Mouse (Mus musculus): ENCODE results near the gene Gm13288. TPM values are rescaled to one million over a fixed set of nuclear protein-coding genes. Genes with fewer than 3 reads are reported as not detected.
"Not testable (repeated sequence)": the region's sequence is repeated elsewhere in the genome, so short reads cannot be mapped to it uniquely, and the experiment has no call there.

The Gm13288 gene
- polyA plus RNA-seq, 1 experiment: not detected

GRCm38 (mm10) chr4:88793936-88794675 lies 11.2 kb upstream of the Gm13288 start, which contains the start of gene Gm13275:
TSS of gene Gm13275 (plus strand) at chr4:88794487.
- H3K27me3 ChIP-seq (ENCODE audit: control insufficient read depth, insufficient read depth, low read length); H3K4me3 ChIP-seq (ENCODE audit: control insufficient read depth, insufficient read depth, low read length); H3K36me3 ChIP-seq (ENCODE audit: control insufficient read depth, insufficient read depth, low read length); H3K4me1 ChIP-seq (replicated peaks; ENCODE audit: control insufficient read depth, insufficient read depth, low read length); H3K27ac ChIP-seq (ENCODE audit: control insufficient read depth, insufficient read depth, low read length): not testable (repeated sequence)
- DNase-seq: peak; percentile 87
- WGBS: under 1% methylated on average over 12 of the region's 52 CpGs

GRCm38 (mm10) chr4:88797097-88797496 lies 8.2 kb upstream of the Gm13288 start, which contains the start of gene Gm13279:
TSS of gene Gm13279 (plus strand) at chr4:88797397.
- H3K4me3 ChIP-seq (ENCODE audit: control insufficient read depth, insufficient read depth, low read length); H3K36me3 ChIP-seq (ENCODE audit: control insufficient read depth, insufficient read depth, low read length); H3K4me1 ChIP-seq (replicated peaks; ENCODE audit: control insufficient read depth, insufficient read depth, low read length); H3K27ac ChIP-seq (ENCODE audit: control insufficient read depth, insufficient read depth, low read length); H3K27me3 ChIP-seq (ENCODE audit: control insufficient read depth, insufficient read depth, low read length); DNase-seq: not testable (repeated sequence)
- no CpG with 5 or more reads among the region's 28 CpGs for WGBS

- WGBS: 11% methylated on average over 5 of the region's 7 CpGs
- H3K27me3 ChIP-seq (ENCODE audit: control insufficient read depth, insufficient read depth, low read length); H3K27ac ChIP-seq (ENCODE audit: control insufficient read depth, insufficient read depth, low read length); H3K4me1 ChIP-seq (replicated peaks; ENCODE audit: control insufficient read depth, insufficient read depth, low read length); H3K36me3 ChIP-seq (ENCODE audit: control insufficient read depth, insufficient read depth, low read length); H3K4me3 ChIP-seq (ENCODE audit: control insufficient read depth, insufficient read depth, low read length); DNase-seq: not testable (repeated sequence)
Observed at GRCm38 (mm10) chr4:88799365-88799764, 6.0 kb upstream of the Gm13288 start, which contains the start of gene Gm13285. TSS of gene Gm13285 (plus strand) at chr4:88799665.

GRCm38 (mm10) chr4:88802954-88803353 lies 2.4 kb upstream of the Gm13288 start, which contains the start of gene Gm13287:
TSS of gene Gm13287 (plus strand) at chr4:88803254.
- not testable (repeated sequence) for DNase-seq; H3K4me3 ChIP-seq (ENCODE audit: control insufficient read depth, insufficient read depth, low read length); H3K36me3 ChIP-seq (ENCODE audit: control insufficient read depth, insufficient read depth, low read length); H3K4me1 ChIP-seq (replicated peaks; ENCODE audit: control insufficient read depth, insufficient read depth, low read length); H3K27me3 ChIP-seq (ENCODE audit: control insufficient read depth, insufficient read depth, low read length); H3K27ac ChIP-seq (ENCODE audit: control insufficient read depth, insufficient read depth, low read length)
- WGBS: no CpG with 5 or more reads among the region's 29 CpGs

- H3K36me3 ChIP-seq (ENCODE audit: control insufficient read depth, insufficient read depth, low read length); H3K27ac ChIP-seq (ENCODE audit: control insufficient read depth, insufficient read depth, low read length); H3K27me3 ChIP-seq (ENCODE audit: control insufficient read depth, insufficient read depth, low read length); H3K4me1 ChIP-seq (replicated peaks; ENCODE audit: control insufficient read depth, insufficient read depth, low read length): not testable (repeated sequence)
- H3K4me3 ChIP-seq (ENCODE audit: control insufficient read depth, insufficient read depth, low read length): peak overlapping the region; percentile 51
- DNase-seq: peak; percentile 7
- WGBS: 0% methylated on average over 8 of the region's 34 CpGs
Observed at GRCm38 (mm10) chr4:88805761-88806160, 430 bp downstream of the Gm13288 start.

- H3K36me3 ChIP-seq (ENCODE audit: control insufficient read depth, insufficient read depth, low read length): no peaks in the 10 kb centered on the region
- WGBS: 75% methylated on average over 3 of the region's 3 CpGs
- H3K4me3 ChIP-seq (ENCODE audit: control insufficient read depth, insufficient read depth, low read length): no peak within 1 kb of the TSS
- H3K27ac ChIP-seq (ENCODE audit: control insufficient read depth, insufficient read depth, low read length): no peak within 1 kb of the TSS
- H3K4me1 ChIP-seq (replicated peaks; ENCODE audit: control insufficient read depth, insufficient read depth, low read length): no peaks in the 10 kb centered on the region
- H3K27me3 ChIP-seq (ENCODE audit: control insufficient read depth, insufficient read depth, low read length): no peaks in the 10 kb centered on the region
- TF ChIP-seq CTCF (IDR thresholded peaks at IDR 0.05; ENCODE audit: borderline replicate concordance, control insufficient read depth, extremely low read depth, insufficient read depth, low read length, poor library complexity) (no peak), POLR2A (IDR thresholded peaks at IDR 0.05; ENCODE audit: control insufficient read depth, extremely low read depth, insufficient read depth, low read length, poor library complexity) (no peak)
- no peak for DNase-seq
Observed at GRCm38 (mm10) chr4:88815928-88816327, 10.6 kb downstream of the Gm13288 start, which contains the start of gene Ifna7. TSS of gene Ifna7 (plus strand) at chr4:88816228.

- Histone ChIP-seq H3K4me1 (replicated peaks; ENCODE audit: control insufficient read depth, insufficient read depth, low read length) (no peaks in the 10 kb centered on the region), H3K27ac (ENCODE audit: control insufficient read depth, insufficient read depth, low read length) (no peak within 1 kb of the TSS), H3K4me3 (ENCODE audit: control insufficient read depth, insufficient read depth, low read length) (no peak within 1 kb of the TSS), H3K36me3 (ENCODE audit: control insufficient read depth, insufficient read depth, low read length) (no peaks in the 10 kb centered on the region), H3K27me3 (ENCODE audit: control insufficient read depth, insufficient read depth, low read length) (no peaks in the 10 kb centered on the region)
- TF ChIP-seq POLR2A (IDR thresholded peaks at IDR 0.05; ENCODE audit: control insufficient read depth, extremely low read depth, insufficient read depth, low read length, poor library complexity) (no peak), CTCF (IDR thresholded peaks at IDR 0.05; ENCODE audit: borderline replicate concordance, control insufficient read depth, extremely low read depth, insufficient read depth, low read length, poor library complexity) (no peak)
- 100% methylated on average over 1 of the region's 1 CpGs for WGBS
- DNase-seq: no peak
Observed at GRCm38 (mm10) chr4:88819659-88820058, 14.3 kb downstream of the Gm13288 start, which contains the start of gene Ifna11. TSS of gene Ifna11 (plus strand) at chr4:88819959.

All from thymus, adult 2 months (tissue).